Mouse (Mus musculus): ENCODE measurements at regions not wholly inside any gene's neighbourhood (a gene's known extent, or its start where the extent isn't known, plus 50 kb on each side); places are given as distances from the start of the nearest gene placed in this dataset.

DNA sequence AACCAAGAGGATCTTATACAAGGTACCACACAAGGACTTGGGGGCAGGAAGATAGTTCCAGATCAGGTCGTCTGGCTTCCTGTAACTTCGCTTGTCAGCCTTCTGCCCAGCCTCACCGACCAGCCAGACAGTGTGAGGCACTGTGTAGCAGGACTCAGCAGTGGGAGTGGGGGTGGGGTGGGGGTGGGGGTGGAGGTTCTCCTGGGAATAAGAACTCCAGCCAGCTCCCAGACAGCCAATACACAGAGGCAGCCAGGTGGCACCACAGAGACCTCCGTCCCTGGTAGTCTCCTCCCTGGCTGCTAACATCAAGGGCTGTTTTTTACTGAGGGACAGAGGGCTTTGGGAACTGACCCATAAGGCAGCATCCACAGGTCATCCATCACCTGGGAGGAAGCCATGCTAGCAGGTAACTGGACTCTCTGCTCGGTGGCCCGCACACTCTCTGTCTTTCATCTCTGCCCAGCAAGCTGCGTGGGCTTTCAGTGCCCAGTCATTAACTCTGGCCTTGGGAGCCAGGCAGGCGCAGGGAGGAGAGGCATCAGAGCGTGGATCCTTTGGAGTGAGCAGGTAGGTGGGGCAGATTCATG is 60.3 kb upstream of the Wnt4 start:
- intact Hi-C loops (cut with DNase I): loop anchor here (5.0 kb wide), 1 partner anchor 45 kb away; no protein-coding TSS in a partner anchor
- TF ChIP-seq CTCF (IDR thresholded peaks at IDR 0.05): no peak
- H3K27ac ChIP-seq: no peak overlapping the region
- H3K4me3 ChIP-seq: no peak overlapping the region
- no peak for DNase-seq

DNA sequence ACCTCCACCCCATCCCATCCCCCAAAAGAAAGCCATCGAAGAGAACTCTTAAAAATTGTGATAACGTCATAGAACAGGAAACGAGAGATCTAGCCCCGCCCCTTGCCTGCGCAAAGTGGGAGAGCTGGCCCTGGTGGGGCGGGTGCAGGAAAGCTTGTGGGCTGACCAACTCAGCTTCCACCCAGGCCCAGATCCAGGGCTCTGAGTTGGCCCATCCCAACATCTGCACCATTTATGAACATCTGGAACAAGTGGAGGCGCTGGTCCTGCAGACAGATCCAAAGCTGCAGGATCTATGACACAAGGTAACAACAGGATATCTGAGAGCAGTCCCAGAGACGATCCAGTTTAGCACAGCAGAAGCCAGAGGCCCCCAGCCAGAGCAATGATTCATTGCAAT is 62.7 kb upstream of the Wnt4 start:
- intact Hi-C loops (cut with DNase I): no loop called here
- Histone ChIP-seq H3K4me3 (no peak overlapping the region), H3K27ac (no peak overlapping the region)
- DNase-seq: no peak
- TF ChIP-seq CTCF (IDR thresholded peaks at IDR 0.05): no peak

DNA sequence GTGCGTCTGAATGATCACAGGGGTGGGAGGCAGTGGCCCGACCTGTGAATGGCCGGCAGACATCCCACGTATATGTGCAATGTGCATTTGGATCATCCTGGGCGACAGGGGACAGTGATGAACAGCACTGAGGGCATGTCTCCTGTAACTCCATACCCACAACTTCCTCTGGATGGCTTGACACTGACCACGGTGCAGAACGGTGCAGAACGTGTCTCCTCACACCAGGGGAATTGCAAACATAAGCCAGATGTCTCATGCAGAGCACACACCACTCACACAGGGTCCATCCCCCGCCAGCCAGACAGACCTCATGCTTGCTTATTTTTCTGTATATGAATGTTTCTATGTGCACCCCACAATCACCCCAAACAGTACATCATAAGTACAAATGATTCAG is 64.4 kb upstream of the Wnt4 start:
- no peak overlapping the region for H3K27ac ChIP-seq

GRCm38 (mm10) chr4:137212106-137212505 is 65.2 kb upstream of the Wnt4 start:
- intact Hi-C loops (cut with DNase I): no loop called here
- TF ChIP-seq CTCF (IDR thresholded peaks at IDR 0.05): no peak
- H3K27ac ChIP-seq: no peak overlapping the region
- no peak overlapping the region for H3K4me3 ChIP-seq
- no peak for DNase-seq

More for the DNA sequence above, 64.4 kb upstream of the Wnt4 start:
- DNase-seq: no peak
- no peak for TF ChIP-seq CTCF (IDR thresholded peaks at IDR 0.05)
- intact Hi-C loops (cut with DNase I): no loop called here
- H3K4me3 ChIP-seq: no peak overlapping the region

GRCm38 (mm10) chr4:137211288-137211687 is 66.0 kb upstream of the Wnt4 start:
- Histone ChIP-seq H3K27ac (no peak overlapping the region), H3K4me3 (no peak overlapping the region)
- intact Hi-C loops (cut with DNase I): no loop called here
- no peak for TF ChIP-seq CTCF (IDR thresholded peaks at IDR 0.05)
- no peak for DNase-seq

DNA sequence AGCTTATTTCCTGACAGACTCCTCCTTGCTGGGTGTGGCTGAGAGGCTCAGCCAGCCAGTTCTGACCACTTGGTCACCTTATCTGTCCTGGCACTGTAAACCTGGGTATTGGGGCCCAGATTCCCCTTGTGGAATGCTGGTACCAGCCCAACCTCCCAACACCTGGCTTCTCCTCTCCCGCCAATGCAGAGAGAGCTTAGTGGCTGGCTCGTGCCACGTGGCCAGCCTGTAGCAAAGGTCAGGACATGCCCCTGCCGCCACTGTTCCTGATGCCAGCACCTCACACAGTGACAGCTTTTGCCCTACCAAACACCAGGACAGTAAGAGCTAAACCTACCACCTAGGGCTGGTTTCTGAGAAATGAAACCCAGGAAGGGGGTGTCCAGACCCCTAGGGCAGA is 66.8 kb upstream of the Wnt4 start:
- Histone ChIP-seq H3K27ac (no peak overlapping the region), H3K4me3 (no peak overlapping the region)
- TF ChIP-seq CTCF (IDR thresholded peaks at IDR 0.05): no peak
- no peak for DNase-seq
- intact Hi-C loops (cut with DNase I): no loop called here

GRCm38 (mm10) chr4:137200968-137201367 is 76.3 kb upstream of the Wnt4 start:
- no peak overlapping the region for H3K27ac ChIP-seq
- intact Hi-C loops (cut with DNase I): no loop called here
- no peak overlapping the region for H3K4me3 ChIP-seq
- TF ChIP-seq CTCF (IDR thresholded peaks at IDR 0.05): no peak
- no peak for DNase-seq

- Histone ChIP-seq H3K27ac (no peak overlapping the region), H3K4me3 (no peak overlapping the region)
- no peak for DNase-seq
- intact Hi-C loops (cut with DNase I): no loop called here
- no peak for TF ChIP-seq CTCF (IDR thresholded peaks at IDR 0.05)
These were observed 76.9 kb upstream of the Wnt4 start for GRCm38 (mm10) chr4:137200426-137200825.

GRCm38 (mm10) chr4:137196491-137196974 is 80.8 kb upstream of the Wnt4 start:
- Histone ChIP-seq H3K27ac (no peak overlapping the region), H3K4me3 (no peak overlapping the region)
- intact Hi-C loops (cut with DNase I): no loop called here
- TF ChIP-seq CTCF (IDR thresholded peaks at IDR 0.05): no peak
- no peak for DNase-seq

DNA sequence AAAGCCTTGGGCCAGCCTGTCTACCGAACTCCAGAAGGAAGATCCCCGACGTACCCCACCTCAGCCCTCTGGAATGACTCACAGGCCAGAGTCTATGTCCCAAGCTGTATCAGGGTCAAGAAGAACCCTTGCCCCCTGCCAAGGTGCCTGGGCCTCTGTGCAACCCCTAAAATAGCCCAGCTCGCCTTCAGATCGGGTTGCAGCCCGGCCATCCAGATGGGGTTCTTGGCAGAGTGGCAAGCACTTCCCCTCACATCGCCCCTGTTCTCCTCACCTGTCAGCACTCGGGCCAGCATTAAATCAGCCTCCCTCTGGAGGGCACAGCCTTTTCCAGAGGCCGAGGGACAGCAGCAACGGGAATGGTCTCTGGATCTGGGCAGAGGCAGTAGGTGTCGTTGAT is 83.2 kb upstream of the Wnt4 start:
- peak; percentile 90 for DNase-seq
- Histone ChIP-seq H3K27ac (peak overlapping the region; percentile 80), H3K4me3 (no peak overlapping the region)
- no peak for TF ChIP-seq CTCF (IDR thresholded peaks at IDR 0.05)
- intact Hi-C loops (cut with DNase I): loop anchor here (2.0 kb wide), 2 partner anchors 83 to 93 kb away; partner anchors contain the start of gene Wnt4

DNA sequence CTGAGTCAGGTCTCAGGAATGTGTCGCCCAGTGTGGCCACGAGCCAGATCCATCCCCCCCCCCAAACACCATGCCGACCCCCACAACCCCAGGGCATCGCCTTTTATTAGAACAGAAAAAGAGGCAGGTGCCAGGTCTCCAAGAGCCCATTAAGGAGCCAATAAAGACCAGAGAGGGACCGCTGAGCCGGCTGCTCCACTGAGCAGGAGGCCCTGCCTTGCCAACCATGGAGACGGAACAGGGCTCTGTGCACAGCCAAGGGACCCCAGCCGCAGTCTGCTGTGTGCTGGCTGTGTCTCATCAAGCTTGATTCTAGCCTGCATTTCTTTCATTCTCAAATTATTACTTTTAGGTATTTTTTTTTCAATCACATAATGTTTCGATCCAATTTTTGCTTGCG is 86.7 kb upstream of the Wnt4 start:
- no peak overlapping the region for H3K27ac ChIP-seq
- intact Hi-C loops (cut with DNase I): no loop called here
- H3K4me3 ChIP-seq: no peak overlapping the region
- no peak for DNase-seq
- TF ChIP-seq CTCF (IDR thresholded peaks at IDR 0.05): no peak

DNA sequence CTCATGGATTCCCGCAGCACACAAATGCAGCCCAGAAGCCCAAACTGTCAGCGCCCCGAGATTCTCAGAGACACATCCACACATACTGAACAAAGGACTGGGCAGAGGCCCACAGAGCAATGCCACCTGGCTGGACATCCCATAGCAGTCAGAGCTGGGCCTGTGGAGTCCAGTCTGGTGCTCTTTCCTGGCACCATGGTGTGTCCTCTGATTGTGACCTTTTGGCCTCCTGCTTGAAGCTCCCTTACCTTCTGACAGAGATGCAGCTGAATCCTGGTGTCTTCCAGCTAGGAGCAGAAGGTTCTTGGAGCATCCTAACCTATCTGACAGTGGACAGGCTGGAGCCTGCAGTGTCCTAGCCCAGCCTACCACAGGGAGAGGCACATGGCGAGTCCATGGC is 87.5 kb upstream of the Wnt4 start:
- Histone ChIP-seq H3K27ac (peak overlapping the region; percentile 52), H3K4me3 (no peak overlapping the region)
- no peak for TF ChIP-seq CTCF (IDR thresholded peaks at IDR 0.05)
- DNase-seq: peak; percentile 34
- intact Hi-C loops (cut with DNase I): no loop called here

GRCm38 (mm10) chr4:137189058-137189457 is 88.2 kb upstream of the Wnt4 start:
- Histone ChIP-seq H3K27ac (peak overlapping the region; percentile 73), H3K4me3 (no peak overlapping the region)
- intact Hi-C loops (cut with DNase I): no loop called here
- peak; percentile 60 for TF ChIP-seq CTCF (IDR thresholded peaks at IDR 0.05)
- DNase-seq: peak; percentile 88

- no peak for TF ChIP-seq CTCF (IDR thresholded peaks at IDR 0.05)
- H3K27ac ChIP-seq: peak overlapping the region; percentile 70
- H3K4me3 ChIP-seq: no peak overlapping the region
- intact Hi-C loops (cut with DNase I): loop anchor here (2.0 kb wide), 1 partner anchor 89 kb away; the partner anchor contains the start of gene Wnt4
- no peak for DNase-seq
These were observed 89.7 kb upstream of the Wnt4 start for GRCm38 (mm10) chr4:137187592-137187991.
